Mouse (Mus musculus) retina, embryonic 14.5 days (tissue): ENCODE data around the gene Bsph2.

Experiments used
- DNase-seq: peaks from one replicate; pipeline ENCODE4 v3.0.0-alpha.2; 2015; ENCODE audit warnings: low spot score

Bsph2 gene

DNA sequence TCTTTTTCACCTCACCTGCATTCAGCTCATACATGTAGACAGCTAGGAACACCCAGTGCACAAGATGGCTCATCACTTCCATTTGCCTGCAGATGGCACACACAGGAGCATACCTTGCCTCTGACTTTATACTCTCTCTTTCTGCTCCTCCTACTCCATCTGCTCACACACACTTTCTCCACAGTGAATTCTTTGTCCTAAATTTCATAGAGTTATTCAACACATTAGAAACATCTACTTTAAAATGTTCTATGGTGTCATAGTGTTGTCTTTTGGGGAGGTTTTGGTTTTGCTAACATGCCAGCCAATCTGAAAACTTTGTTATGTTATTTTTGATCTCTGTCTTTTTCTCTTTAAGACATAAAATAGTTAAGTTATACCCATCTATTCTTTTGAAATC lies at the start of gene Bsph2:
Bsph2 (minus strand) TSS at position 101 of the 400 bp plus-strand sequence.
- no peak for DNase-seq

DNA sequence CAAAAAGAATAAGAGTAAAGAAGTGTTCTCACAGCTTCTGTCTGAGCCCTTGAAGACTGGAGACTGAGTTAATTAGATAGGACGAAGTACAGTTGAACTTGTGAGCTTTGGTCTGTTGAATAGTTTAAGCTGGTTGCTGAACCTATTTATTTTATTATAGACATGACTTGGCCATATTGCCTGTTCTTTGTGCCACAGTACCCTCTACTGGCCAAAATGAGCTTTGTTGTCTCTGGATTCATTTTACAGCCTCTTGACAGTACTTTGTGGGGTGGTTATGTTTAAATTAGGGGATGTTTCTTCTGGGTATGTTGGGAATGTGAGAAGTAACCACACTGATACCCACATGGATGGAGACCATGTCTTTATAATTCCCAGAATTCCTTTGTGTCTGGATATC lies 59.3 kb downstream of the Bsph2 start:
- DNase-seq: peak; percentile 1
